Mouse (Mus musculus): Measurements from ENCODE around the gene Dagla.

Dagla gene

DNA sequence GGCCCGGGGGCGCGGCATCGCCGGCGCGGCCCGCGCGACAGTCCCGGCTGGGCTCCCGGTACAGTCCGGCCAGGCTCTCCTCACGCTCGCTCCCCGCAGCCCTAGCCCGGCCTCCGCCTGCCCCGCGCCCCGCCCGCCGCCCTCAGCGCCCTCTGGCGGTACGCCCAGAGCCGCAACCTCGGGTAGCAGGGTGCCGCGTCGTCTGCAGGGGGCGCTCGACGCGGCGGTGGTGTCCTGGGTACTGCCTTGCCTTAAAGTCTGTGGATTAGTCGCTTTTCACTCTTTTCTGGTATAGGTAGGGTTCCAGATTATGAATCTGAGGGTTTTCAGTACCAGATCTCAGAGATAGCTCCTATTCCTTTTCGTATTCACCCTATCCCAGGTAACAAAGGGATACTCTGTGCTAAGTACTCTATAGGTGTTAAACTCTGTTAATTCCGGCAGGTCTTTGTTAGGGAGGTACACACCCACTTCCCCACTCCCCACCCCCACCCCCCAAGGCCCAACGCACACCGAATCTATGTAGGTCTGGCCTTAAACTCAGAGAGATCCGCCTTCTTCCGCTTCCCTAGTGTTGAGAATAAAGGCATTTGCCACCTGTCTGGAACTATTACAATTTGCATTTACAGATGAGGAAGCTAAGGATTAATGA lies 63.9 kb downstream of the Dagla start, which contains the start of gene Myrf:
Gene Myrf (minus strand): TSS at position 95 of the 652 bp plus-strand sequence.
- in situ Hi-C loops (cut with MseI, MboI): no loop called here

DNA sequence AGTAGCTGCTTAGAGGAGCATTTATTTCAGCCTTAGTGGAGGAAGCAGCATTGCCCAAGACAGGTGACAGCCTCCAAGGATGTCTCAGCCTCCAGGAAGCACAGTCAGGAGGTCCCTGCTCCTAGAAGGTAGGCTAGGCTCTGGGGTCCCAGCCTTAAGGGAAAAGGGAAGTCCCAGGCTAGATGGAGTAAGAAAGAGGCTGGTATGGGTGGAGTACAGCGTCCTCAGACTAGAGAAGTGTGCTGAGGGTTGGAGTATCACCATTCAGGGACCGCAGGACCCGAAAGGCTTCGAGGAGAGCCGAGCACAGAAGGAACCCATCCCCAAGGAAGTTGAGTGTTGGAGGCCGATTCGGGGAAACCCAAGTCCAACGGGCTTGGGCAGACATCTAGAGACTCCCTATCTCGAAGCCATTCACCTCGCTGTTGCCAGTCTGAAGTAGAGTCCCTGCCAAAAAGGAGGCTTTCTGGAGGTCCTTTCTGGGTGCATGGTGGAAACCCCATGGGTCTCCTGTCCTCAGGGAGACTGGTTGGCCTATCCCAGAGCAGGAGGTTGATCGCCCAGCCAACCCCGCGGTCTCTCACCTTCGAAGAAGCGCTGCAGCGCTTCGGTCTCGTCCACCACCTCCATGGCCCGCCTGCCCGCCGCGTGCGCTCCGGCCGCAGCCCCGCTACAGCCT lies 64.6 kb downstream of the Dagla start:
- in situ Hi-C loops (cut with MseI, MboI): no loop called here

DNA sequence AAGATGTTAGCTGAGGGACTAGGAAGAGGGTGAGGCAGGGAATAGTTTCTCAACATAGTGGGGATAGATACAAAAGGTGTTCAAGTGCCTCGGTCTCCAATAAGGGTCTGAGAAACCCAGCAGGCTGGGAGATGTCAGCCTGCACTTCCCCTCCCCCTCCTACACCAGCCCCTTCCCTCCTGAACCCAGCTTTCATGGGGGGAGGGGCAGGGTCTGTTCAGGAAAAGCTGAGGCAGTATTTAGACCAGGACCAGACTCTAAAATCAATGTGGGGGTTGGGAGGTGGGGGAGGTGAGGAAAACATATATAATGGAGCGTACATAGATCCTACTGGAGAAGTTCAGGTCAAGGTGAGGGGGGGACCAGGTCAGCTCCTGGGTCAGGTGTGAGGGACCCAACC lies 65.3 kb downstream of the Dagla start:
- in situ Hi-C loops (cut with MseI, MboI): no loop called here

DNA sequence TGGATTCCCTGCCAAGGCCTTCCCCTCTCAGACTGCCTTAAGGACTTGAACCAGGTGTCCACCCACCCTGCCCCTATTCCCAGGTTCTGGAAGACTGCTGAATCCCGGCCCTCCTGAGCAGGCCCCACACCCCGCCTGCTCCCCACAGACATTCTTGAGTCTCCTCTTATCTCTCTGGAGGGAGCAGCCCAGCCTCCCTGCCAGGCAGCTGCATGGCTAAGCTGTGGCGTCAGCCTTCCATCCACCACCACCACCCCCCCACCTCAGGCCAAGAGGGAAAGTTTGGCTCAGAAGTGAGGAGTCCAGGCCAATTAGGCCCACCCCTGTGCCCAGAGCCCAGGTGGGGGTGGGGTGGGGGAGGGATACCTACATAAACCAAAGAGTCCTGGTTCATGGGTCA lies 66.2 kb downstream of the Dagla start:
- in situ Hi-C loops (cut with MseI, MboI): no loop called here

DNA sequence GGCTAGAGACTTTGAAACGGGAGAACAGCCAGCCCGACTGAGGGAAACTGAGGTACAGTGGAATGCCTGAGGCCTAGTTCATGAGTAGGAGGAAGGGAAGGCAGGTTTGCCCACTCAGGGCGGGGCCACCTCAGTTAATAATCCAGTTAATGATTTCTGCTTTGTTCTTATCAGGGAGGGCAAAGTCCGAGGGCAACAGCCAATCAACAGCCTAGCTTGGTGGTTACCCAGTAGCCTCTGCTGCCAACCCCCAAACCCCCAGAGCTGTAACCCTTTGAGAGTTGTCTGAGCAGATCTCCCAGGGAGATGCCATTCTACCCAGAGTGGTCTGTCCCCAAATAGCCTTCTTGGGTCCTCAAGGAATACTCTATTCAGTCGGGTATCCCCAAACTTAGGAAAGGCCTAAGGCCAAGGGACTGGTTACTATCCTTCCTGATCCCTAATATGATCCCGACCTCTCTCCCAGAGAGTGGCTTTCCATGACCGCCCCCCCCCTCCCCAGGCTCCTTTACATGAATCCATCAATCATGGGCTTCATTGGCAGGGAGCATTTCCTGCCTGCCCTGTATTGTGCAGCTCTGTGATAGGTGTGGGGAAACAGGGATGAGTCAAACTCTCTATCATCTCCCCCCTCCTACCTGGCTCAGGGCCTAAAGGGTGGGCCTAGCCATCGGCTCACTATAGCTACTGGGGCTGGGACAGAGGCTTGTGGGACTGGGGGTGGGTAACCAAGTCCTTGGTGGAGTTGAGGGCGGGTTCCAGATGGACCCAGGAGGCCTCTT lies 68.7 kb downstream of the Dagla start:
- in situ Hi-C loops (cut with MseI, MboI): no loop called here

DNA sequence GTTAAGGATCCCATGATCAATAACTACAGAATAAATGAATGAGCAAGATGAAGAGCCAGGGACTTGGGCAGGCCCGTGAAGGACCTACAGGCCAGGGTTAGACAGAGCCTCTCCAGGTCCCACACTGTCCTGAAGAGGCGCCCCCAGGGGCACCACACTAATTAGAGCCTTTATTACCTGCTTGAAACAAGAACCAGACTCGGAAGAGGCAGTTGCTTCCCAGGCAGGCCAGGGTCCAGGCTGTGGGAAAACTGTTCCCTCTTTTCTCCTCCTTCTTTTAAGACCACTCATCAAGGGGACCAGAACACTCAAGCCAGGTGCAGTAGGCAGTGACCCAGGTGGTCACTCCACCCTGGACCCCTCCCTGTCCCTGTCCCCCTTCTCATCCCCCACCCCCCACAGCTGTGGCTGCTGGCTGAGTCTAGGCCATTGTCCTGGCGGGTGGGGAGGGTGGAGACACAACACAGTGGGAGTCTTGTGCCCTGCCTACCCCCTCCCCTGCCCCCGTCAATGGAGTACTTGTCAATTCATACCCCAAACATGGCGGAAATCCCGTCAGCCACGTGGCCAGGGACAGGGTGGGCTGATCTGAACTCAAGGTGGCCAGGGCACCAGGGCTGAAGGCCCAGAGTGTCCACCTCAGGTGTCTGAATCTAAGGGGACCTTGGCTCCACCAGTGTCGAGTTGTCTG lies 72.2 kb downstream of the Dagla start:
- in situ Hi-C loops (cut with MseI, MboI): no loop called here

DNA sequence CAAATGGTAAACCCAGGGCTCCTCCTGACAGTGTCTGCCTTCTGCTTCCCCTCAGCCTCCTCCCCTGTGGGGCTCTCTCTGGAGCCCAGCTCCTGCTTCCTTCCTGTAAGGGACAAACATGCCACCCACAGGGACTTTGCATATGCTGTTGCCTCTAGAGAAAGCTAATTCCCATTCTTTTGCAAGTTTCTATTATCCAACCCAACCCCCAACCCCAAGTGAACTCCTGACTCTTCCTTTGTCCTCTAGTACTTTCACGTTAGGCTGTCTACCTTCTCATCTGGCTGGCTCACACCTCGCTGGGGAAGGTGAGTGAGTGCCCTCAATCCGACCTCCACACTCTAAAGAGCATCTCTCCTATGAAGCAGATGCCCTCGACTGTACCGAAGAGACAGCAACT lies 72.8 kb downstream of the Dagla start:
- in situ Hi-C loops (cut with MseI, MboI): no loop called here

DNA sequence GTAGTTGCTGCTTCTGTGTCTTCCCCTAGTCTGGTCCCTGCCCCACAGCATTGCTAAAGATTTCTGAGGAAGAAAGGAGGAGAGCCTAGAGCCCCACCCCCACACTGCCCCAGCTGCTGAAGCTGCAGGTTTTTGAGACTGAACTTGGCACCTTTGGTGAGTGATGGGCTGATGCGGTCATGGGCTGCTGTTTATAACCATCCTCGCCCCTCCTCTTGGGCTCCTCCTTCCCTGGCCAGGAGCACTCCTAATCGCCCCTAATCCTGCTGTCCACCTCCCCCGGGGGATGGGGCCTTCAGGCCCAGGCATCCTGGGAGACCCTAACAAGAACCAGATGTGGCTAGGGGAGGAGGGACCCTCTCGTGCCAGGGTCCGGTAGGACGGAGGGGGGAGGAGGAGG lies 73.7 kb downstream of the Dagla start:
- in situ Hi-C loops (cut with MseI, MboI): no loop called here

DNA sequence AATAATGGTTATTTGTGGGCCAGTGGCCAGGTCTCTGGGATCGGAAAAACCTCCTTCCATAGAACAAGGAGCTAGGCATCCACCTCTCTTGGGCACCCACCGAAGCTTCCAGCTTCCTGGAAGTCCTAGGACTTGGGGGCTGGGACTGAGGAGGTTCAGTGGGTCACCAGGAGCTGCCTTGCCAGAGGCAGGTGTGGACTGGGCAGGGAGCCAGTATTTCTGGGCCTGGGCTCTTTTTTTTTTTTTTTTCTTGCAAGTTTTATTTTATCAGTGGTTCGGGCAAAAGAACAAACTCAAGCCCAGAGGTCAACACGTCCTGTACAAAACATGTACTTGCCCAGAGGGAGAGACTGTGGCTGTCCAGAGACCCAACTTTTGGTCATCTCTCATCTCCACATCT lies 78.9 kb downstream of the Dagla start:
- in situ Hi-C loops (cut with MseI, MboI): no loop called here

DNA sequence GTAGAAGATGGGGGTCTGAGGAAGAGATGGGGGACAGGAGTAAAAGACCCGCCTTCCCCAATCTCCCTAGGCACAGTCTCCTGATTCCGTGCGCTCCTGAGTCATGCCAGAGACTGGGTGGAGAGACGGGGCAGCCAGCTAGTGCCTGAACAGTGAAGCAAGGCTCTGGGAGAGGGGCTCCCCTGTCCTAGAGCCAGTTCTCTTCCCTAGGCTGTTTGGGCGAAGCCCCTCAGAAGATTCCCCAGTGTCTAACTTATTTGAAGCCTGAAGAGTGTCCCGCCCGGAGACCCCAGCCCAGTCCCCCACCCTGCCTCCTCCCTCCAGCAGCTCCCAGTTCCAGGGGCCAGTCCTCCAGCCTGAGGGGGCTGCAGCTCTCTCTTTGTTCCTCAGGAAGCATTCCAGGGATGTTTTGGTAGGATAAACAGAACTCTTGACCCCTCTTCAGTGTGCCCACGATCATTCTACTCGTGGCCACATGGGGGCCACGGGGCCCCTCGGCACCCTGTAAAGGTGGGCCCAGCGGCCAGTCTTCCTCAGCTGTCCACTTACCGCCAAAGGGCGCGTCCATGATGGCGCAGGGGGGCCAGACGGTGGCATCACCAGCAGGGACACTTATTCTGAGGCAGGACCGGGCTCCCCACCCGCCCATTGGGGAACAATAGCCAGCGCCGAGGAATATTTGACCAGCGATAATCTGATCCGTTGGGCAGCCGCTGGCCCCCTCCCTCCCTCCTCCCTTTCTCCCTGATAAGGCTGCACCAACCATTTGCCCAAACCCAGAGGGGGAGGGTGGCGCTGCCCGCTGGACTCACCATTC lies 79.8 kb downstream of the Dagla start:
- in situ Hi-C loops (cut with MseI, MboI): no loop called here

DNA sequence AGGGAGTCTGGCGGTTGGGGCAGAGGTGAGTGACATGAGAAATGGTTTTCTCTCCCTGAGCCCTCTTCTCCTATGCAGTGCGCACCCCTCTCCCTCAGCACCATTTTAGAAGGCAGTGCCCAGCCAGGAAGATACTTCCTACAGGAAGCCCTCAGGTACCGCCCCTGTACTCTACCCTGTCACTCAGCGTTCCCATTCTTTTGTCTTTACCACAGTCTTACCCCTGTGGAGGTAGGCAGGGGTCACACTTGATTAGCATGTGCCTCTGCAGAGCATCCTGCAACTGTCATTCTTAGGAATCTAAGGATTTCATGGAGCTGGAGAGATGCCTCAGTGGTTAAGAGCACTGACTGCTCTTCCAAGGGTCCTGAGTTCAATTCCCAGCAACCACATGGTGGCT lies 81.1 kb downstream of the Dagla start:
- in situ Hi-C loops (cut with MseI, MboI): no loop called here

DNA sequence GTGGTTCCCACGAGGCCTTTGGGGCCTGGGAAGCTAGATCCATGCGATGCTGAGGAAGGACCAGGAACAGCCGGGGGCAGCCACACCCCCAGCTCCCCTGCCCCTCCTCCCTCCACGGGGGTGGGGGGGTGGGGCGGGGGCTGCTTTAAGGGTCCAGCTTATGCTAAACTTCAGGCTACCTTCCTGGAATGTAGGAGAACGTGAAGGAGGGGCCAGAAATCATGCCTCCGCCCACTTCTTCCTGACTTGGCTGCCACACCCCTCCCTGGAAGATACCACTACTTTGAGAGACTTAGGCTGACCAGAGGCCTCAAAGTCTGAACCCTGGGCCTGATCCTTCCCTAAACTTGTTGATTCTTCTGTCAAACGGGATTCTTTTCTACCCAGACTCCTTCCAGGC lies 82.0 kb downstream of the Dagla start:
- in situ Hi-C loops (cut with MseI, MboI): no loop called here

DNA sequence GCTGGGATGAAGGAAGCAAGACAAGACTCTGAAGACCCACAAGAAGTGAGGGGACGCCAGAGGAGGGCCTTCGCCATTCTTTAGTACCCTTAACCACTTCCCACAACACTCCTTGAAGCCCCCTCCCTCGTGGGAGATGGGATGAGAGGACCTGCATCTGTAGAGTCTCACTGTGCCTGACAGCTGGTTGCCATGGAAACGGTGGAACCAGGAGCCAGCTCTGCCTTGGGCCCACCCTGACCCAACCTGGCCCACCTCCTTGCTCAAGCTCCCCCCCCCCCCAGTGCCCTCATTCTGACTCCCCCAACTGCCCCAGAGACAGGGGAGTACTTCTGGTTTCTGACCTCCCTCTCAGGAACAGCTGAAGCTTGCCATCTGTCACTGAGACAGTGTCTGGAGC lies 83.1 kb downstream of the Dagla start:
- in situ Hi-C loops (cut with MseI, MboI): no loop called here

DNA sequence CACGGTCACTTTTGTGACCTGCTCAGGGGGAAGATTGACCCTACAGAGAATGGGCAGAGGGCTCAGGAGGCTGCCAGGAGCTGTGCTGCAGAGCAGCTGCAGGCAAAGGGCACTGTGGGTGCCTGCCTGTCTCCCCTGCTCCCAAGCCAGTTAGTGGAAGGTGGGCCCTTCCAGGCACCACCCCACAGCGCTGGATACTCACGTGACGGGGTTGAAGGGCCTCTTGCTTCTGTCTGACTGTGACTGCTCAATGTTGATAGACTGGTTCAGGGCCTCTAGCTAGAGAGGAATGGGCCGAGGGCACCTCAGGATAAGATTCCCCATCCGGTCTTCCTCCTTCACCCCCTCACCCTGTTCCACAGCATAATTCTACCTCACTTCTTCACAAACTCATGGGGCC lies 85.1 kb downstream of the Dagla start:
- in situ Hi-C loops (cut with MseI, MboI): no loop called here

DNA sequence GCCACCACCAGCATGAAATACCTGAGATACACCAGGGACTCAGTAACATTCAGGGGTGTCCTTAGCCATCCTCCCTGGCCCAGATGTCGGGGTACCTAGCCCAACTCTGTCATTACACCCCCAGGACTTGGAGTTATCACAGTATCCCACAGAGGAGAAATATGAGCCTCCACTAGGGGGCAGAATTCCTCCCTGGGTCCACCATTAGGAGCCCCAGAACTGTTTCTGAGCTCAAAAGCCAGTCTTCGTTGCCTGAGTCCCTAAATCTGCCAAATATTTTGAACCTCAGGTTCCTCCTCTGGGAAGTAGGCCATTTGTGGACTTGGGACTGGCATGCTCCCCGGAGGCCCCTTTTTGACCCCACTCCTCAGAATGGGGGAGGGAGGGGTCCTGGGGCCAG lies 85.6 kb downstream of the Dagla start:
- in situ Hi-C loops (cut with MseI, MboI): no loop called here

DNA sequence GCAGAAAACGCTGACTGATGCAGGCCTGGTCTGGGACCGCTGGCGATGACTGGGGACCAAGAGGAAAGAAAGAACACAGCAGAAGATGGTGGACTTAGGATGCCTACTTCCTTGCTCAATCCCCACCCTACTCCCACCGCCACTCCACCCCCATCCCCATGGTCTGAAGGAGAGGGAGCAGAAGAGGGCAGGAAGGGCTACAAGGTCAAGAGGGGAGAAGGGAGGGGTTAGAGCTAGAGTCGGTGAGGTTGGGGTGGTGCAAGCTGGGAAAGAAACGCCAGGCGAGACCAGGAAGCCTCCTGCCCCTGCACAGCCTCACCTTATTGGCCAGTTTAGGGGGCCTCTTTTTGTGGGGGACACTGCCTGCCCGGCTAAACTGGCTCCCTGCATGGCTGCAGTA lies 88.6 kb downstream of the Dagla start:
- in situ Hi-C loops (cut with MseI, MboI): no loop called here

DNA sequence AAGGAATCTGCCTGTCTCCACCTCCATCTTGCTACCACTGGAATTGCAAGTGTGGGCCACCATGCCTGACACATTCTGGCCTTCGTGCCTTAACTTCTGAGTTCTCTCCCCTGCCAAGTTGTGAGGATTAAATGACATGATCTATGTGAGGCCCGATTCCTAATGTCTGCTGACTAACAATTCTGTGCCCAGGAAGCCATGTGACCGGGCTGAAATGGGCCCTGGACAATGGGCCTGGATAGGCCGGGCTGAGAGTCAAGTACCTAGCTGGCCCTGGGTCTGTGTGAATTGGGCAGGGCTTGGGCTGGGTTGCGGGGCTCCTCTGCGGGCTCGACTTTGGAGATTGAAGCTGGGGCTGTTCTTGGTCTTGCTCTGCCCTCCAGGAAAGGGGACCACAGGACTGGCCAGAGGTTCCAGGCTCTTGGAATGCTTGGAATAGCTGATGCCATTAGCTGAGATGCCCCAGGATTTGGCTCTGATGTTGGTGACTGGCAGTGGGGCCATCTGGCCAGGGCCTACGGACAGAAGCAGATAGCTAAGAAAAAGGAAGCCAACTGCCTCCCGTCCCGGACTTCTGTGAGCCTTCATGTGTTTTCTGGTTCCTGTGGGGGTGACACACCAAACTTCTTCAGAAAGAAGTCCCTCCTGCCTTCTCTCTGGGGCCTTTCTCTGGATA lies 90.7 kb downstream of the Dagla start:
- in situ Hi-C loops (cut with MseI, MboI): no loop called here

DNA sequence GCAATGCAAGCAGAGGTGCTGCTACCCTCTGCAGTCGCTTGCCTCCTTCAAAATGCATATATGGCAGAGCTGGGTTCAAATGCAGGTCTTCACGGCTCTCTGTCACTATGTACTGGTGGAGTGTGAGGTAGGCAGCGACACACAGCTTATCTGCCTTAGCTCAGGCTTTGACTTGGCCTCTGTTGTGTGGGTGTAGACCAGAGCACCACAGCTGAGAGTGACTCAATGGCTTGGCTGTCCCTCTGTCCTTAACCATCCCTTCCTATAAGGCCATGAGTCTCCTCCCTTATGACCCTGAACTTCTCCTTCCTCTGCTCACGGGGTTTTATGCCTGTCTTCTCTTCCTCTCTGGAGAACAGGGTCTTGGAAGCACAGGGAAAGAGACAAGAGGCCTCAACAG lies 93.8 kb downstream of the Dagla start:
- in situ Hi-C loops (cut with MseI, MboI): no loop called here

DNA sequence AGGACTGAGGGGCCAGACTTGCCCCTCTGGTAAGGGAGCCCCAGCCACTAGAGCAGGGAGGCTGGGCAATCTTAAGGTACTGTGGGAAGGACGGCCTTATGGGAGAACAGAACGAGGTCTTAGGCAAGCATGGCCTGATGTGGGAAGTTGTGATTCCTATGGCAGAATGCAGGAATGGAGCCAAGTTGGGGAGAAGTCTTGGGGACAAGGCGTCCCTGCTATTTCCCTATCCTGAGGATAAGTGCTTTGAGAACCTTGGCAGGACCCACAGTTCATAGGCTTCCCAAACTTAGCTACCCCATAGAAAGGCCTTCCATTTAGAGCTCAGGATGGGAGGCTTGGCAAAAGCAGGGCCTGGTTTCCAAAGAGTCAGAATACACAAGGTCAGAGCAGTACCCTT lies 95.8 kb downstream of the Dagla start:
- in situ Hi-C loops (cut with MseI, MboI): no loop called here

DNA sequence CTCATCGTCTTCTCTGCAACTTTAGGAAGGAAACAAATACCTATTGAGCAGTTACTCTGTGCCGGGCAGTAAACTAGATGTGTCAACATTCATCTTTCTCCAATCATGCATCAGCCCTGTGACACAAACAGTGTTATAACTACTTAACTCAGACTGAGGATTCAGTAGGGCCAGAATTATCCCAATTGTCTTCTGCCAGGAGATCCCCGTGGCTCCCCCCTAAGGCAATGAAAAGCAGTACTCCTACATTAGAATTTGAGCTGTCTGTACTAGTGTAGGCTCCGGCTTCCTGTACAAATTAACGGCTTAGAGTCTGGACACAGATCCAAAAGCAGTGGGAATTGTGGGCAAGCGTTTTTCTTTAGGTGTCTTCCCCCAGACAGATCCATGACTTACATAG lies 99.6 kb downstream of the Dagla start:
- in situ Hi-C loops (cut with MseI, MboI): no loop called here

DNA sequence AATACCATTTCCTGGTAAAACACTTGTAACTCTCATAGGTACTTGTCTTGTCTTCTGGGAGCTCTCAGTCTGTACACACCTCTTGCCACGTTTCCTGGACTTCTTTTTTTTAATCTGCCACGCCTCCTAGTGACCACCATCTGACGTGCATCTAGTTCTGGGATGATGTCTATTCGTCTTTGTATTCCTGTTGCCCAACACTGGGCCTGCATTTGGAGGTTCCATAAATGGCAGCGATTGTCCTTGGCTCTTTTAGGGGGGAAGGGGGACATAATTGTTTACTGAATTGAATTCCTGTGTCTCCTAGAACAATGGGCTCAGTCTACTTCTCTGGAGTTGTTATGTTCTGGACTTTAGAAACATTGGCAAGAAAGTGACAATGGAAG lies 100.1 kb downstream of the Dagla start:
- in situ Hi-C loops (cut with MseI, MboI): no loop called here
